ENCODE assay signal across 26 mouse cellular contexts in genomic region chr9:91559794-91560193, GRCm38 (mm10).
DNase-seq lines count a peak whose midpoint lies in the region; ATAC-seq and TF ChIP-seq lines count a peak whose summit lies in the region.
"Had no signal": no experiment of that assay in that cellular context is flagged by ENCODE, and none has a peak within 500 bp of the region (broad histone marks: within the 10 kb centered on the region; RNA-seq: fewer than 3 reads in every experiment).

No protein-coding gene starts in this region.

- H3K27ac ChIP-seq in neural tube, embryonic 15.5 days (replicated peaks), result no peak overlapping the region
- H3K27ac ChIP-seq in heart, adult 2 months, result no peak overlapping the region
- H3K27ac ChIP-seq: embryonic facial prominence, embryonic 15.5 days; heart, embryonic 10.5 days; heart, embryonic 13.5 days; hindbrain, embryonic 14.5 days; hindbrain, postnatal 0 days had no signal

- no peak for TF ChIP-seq CTCF in heart, adult 2 months (IDR thresholded peaks at IDR 0.05)

- no peaks in the 10 kb centered on the region for H3K27me3 ChIP-seq in neural tube, embryonic 15.5 days (replicated peaks)
- no peaks in the 10 kb centered on the region for H3K27me3 ChIP-seq in heart, adult 2 months (ENCODE audit: control insufficient read depth, insufficient read depth, low read length)
- H3K27me3 ChIP-seq: embryonic facial prominence, embryonic 15.5 days; heart, embryonic 13.5 days had no signal

- H3K36me3 ChIP-seq in neural tube, embryonic 15.5 days, result no peaks in the 10 kb centered on the region
- no peaks in the 10 kb centered on the region for H3K36me3 ChIP-seq in heart, adult 2 months (ENCODE audit: control insufficient read depth, insufficient read depth, low read length)
- H3K36me3 ChIP-seq: embryonic facial prominence, embryonic 15.5 days; heart, embryonic 10.5 days; heart, embryonic 13.5 days had no signal

- no peaks in the 10 kb centered on the region for H3K79me2 ChIP-seq in heart, adult 2 months (replicated peaks; ENCODE audit: control insufficient read depth, insufficient read depth, low read length)

- ATAC-seq in neural tube, embryonic 15.5 days (ENCODE audit: low FRiP score), result no peak
- ATAC-seq: activated CD4-positive, CD25-positive, alpha-beta regulatory T cell, adult 4 months; CD4-positive, CD25-positive, alpha-beta regulatory T cell, adult 4 months; forebrain, embryonic 14.5 days; forebrain, postnatal 0 days; hindbrain, postnatal 0 days; inflammation-experienced regulatory T-cells, adult 6 months; intestine, embryonic 16.5 days had no signal

- no peaks in the 10 kb centered on the region for H3K9me3 ChIP-seq in neural tube, embryonic 15.5 days (replicated peaks)
- H3K9me3 ChIP-seq: embryonic facial prominence, embryonic 15.5 days; heart, embryonic 10.5 days; heart, embryonic 13.5 days had no signal

- no peak overlapping the region for H3K9ac ChIP-seq in neural tube, embryonic 15.5 days (replicated peaks)
- no peak overlapping the region for H3K9ac ChIP-seq in heart, adult 2 months (ENCODE audit: low read depth, low read length)
- H3K9ac ChIP-seq: embryonic facial prominence, embryonic 15.5 days; forebrain, postnatal 0 days; heart, embryonic 13.5 days; hindbrain, embryonic 14.5 days had no signal

- no peak overlapping the region for H3K4me3 ChIP-seq in neural tube, embryonic 15.5 days (replicated peaks)
- H3K4me3 ChIP-seq in heart, adult 2 months, result no peak overlapping the region
- H3K4me3 ChIP-seq: embryonic facial prominence, embryonic 15.5 days; heart, embryonic 10.5 days; heart, embryonic 13.5 days had no signal

- DNase-seq in embryo, embryonic 11 days, result peak; percentile 20
- DNase-seq in embryo, embryonic 10 days (ENCODE audit: low spot score), result no peak
- peak; percentile 18 for DNase-seq in neural tube, embryonic 10.5 days (ENCODE audit: extremely low spot score, low spot score)
- peak; percentile 56 for DNase-seq in mesoderm, embryonic 11.5 days (ENCODE audit: low read depth, low spot score)
- no peak for DNase-seq in heart, adult 2 months
- DNase-seq: adrenal gland, adult 8-10 months; adrenal gland, postnatal 25 days; cerebellum, adult 11-12 months; cerebellum, adult 9-10 months; cerebellum, postnatal 25 days; forebrain, postnatal 0 days; gastrocnemius, postnatal 25 days; heart, adult 18-20 months; heart, postnatal 14 days; heart, postnatal 4 days had no signal

- TF ChIP-seq POLR2A in heart, adult 2 months (IDR thresholded peaks at IDR 0.05; ENCODE audit: insufficient read depth, low read depth, low read length), result no peak

- no peak overlapping the region for H3K4me2 ChIP-seq in neural tube, embryonic 15.5 days
- H3K4me2 ChIP-seq: embryonic facial prominence, embryonic 15.5 days; heart, embryonic 13.5 days; hindbrain, embryonic 14.5 days had no signal

- no peak for TF ChIP-seq EP300 in heart, adult 2 months (IDR thresholded peaks at IDR 0.05; ENCODE audit: insufficient read depth, low read depth, low read length)

- 61% methylated on average over 6 of the region's 6 CpGs for WGBS in neural tube, embryonic 15.5 days
- WGBS in heart, adult 2 months, result 76% methylated on average over 6 of the region's 6 CpGs

- no peaks in the 10 kb centered on the region for H3K4me1 ChIP-seq in neural tube, embryonic 15.5 days
- H3K4me1 ChIP-seq in heart, adult 2 months (ENCODE audit: control insufficient read depth, insufficient read depth, low read length), result no peaks in the 10 kb centered on the region
- H3K4me1 ChIP-seq: embryonic facial prominence, embryonic 15.5 days; heart, embryonic 10.5 days; heart, embryonic 13.5 days had no signal

- intact Hi-C loops in heart, adult 2 months (cut with DNase I), result no loop called here

Comparison
In these comparisons a context has a peak if more than half of its experiments do, and no peak if none do; other contexts are left out.
1. DNase-seq: peak in embryo, embryonic 11 days (single experiment), neural tube, embryonic 10.5 days (single experiment) and mesoderm, embryonic 11.5 days (single experiment); none in embryo, embryonic 10 days (single experiment) and heart, adult 2 months (0 of 2).